In genomic region chr11:75450304-75450908, GRCm38 (mm10) we compare ENCODE assay signal across 13 mouse cellular contexts. TPM values are rescaled to one million over a fixed set of nuclear protein-coding genes. Genes with fewer than 3 reads are reported as not detected.
A peak's percentile ranks its signal among the peaks of the same experiment; 100 is the strongest.
DNase-seq lines count a peak whose midpoint lies in the region; ATAC-seq and TF ChIP-seq lines count a peak whose summit lies in the region.
"Had no signal": no experiment of that assay in that cellular context is flagged by ENCODE, and none has a peak within 500 bp of the region (broad histone marks: within the 10 kb centered on the region; RNA-seq: fewer than 3 reads in every experiment).

No protein-coding gene starts in this region.

- no peaks in the 10 kb centered on the region for H3K27me3 ChIP-seq in intestine, postnatal 0 days (replicated peaks; ENCODE audit: control insufficient read depth, insufficient read depth, low read length)
- no peaks in the 10 kb centered on the region for H3K27me3 ChIP-seq in intestine, embryonic 15.5 days (replicated peaks)
- H3K27me3 ChIP-seq in G1E (ENCODE audit: insufficient read depth, low read length) = no peaks in the 10 kb centered on the region
- H3K27me3 ChIP-seq in liver, embryonic 14.5 days (ENCODE audit: control insufficient read depth, insufficient read depth, low read length) = no peaks in the 10 kb centered on the region
- no peaks in the 10 kb centered on the region for H3K27me3 ChIP-seq in kidney, embryonic 15.5 days
- peaks cover 8% of the 10 kb centered on the region for H3K27me3 ChIP-seq in midbrain, embryonic 10.5 days (ENCODE audit: low read depth, poor library complexity, severe bottlenecking)

- no peak overlapping the region for H3K4me3 ChIP-seq in intestine, postnatal 0 days (ENCODE audit: low read depth, low read length)
- no peak overlapping the region for H3K4me3 ChIP-seq in intestine, embryonic 15.5 days (replicated peaks)
- peak overlapping the region; percentile 68; the same call in 1 of the 2 replicates for H3K4me3 ChIP-seq in G1E (ENCODE audit: low read depth, low read length)
- H3K4me3 ChIP-seq in bone marrow macrophage, adult 2 months (ENCODE audit: insufficient read depth, low read length) = peak overlapping the region; percentile 30
- H3K4me3 ChIP-seq in liver, embryonic 14.5 days (ENCODE audit: insufficient read depth in 1 of 2, low read depth in 2 of 2, low read length in 2 of 2) = peak overlapping the region; percentile 61 to 62
- no peak overlapping the region for H3K4me3 ChIP-seq in kidney, embryonic 15.5 days (replicated peaks)
- H3K4me3 ChIP-seq in midbrain, embryonic 10.5 days = no peak overlapping the region
- H3K4me3 ChIP-seq: forebrain, embryonic 13.5 days; heart, adult 2 months had no signal

- DNase-seq in G1E (ENCODE audit: low spot score) = peak; percentile 59
- peak; percentile 70 to 75 (median 75) for DNase-seq in liver, embryonic 14.5 days (ENCODE audit: low read depth in 3 of 3, low spot score in 3 of 3)
- no peak for DNase-seq in right cerebral cortex, postnatal 25 days
- DNase-seq in midbrain, embryonic 10.5 days (ENCODE audit: low spot score) = no peak
- DNase-seq: kidney, adult 8-10 months had no signal

- no peaks in the 10 kb centered on the region for H3K4me1 ChIP-seq in intestine, postnatal 0 days (replicated peaks; ENCODE audit: control insufficient read depth, insufficient read depth, low read length)
- peaks cover 19% of the 10 kb centered on the region for H3K4me1 ChIP-seq in intestine, embryonic 15.5 days (replicated peaks)
- H3K4me1 ChIP-seq in G1E (ENCODE audit: insufficient read depth, low read depth, low read length) = peaks cover 79% of the 10 kb centered on the region
- peaks cover 35% of the 10 kb centered on the region for H3K4me1 ChIP-seq in bone marrow macrophage, adult 2 months (ENCODE audit: control insufficient read depth, insufficient read depth, low read length)
- H3K4me1 ChIP-seq in liver, embryonic 14.5 days (replicated peaks; ENCODE audit: control insufficient read depth in 2 of 2, insufficient read depth in 2 of 2, low read length in 1 of 2) = peaks cover 39 to 48% of the 10 kb centered on the region in 2 experiments
- H3K4me1 ChIP-seq in kidney, embryonic 15.5 days = peaks cover 34% of the 10 kb centered on the region
- peaks cover 34% of the 10 kb centered on the region for H3K4me1 ChIP-seq in midbrain, embryonic 10.5 days

- H3K4me2 ChIP-seq in intestine, postnatal 0 days (replicated peaks; ENCODE audit: low read depth) = peak overlapping the region; percentile 40
- no peak overlapping the region for H3K4me2 ChIP-seq in intestine, embryonic 15.5 days (replicated peaks)
- H3K4me2 ChIP-seq in liver, embryonic 14.5 days (ENCODE audit: low read depth) = peak overlapping the region; percentile 89
- no peak overlapping the region for H3K4me2 ChIP-seq in kidney, embryonic 15.5 days
- H3K4me2 ChIP-seq: forebrain, embryonic 13.5 days; midbrain, embryonic 11.5 days had no signal

- WGBS in intestine, postnatal 0 days = 72% methylated on average over 8 of the region's 8 CpGs
- 82% methylated on average over 8 of the region's 8 CpGs for WGBS in intestine, embryonic 15.5 days
- WGBS in liver, embryonic 14.5 days (ENCODE audit: insufficient replicate concordance) = 38% methylated on average over 8 of the region's 8 CpGs
- 81% methylated on average over 8 of the region's 8 CpGs for WGBS in kidney, embryonic 15.5 days
- 90% methylated on average over 8 of the region's 8 CpGs for WGBS in midbrain, embryonic 10.5 days

- H3K9me3 ChIP-seq in intestine, postnatal 0 days (ENCODE audit: control insufficient read depth) = no peaks in the 10 kb centered on the region
- H3K9me3 ChIP-seq in intestine, embryonic 15.5 days = no peaks in the 10 kb centered on the region
- no peaks in the 10 kb centered on the region for H3K9me3 ChIP-seq in G1E (replicated peaks)
- no peaks in the 10 kb centered on the region for H3K9me3 ChIP-seq in liver, embryonic 14.5 days (ENCODE audit: control insufficient read depth, low read length)
- no peaks in the 10 kb centered on the region for H3K9me3 ChIP-seq in kidney, embryonic 15.5 days (replicated peaks)
- H3K9me3 ChIP-seq in midbrain, embryonic 10.5 days (replicated peaks) = no peaks in the 10 kb centered on the region
- H3K9me3 ChIP-seq: forebrain, embryonic 13.5 days had no signal

- no peak for TF ChIP-seq CTCF in intestine, postnatal 0 days (IDR thresholded peaks at IDR 0.05; ENCODE audit: low read depth)
- no peak for TF ChIP-seq CTCF in G1E (IDR thresholded peaks at IDR 0.05; ENCODE audit: low read depth, low read length)
- no peak for TF ChIP-seq CTCF in bone marrow macrophage, adult 2 months (IDR thresholded peaks at IDR 0.05; ENCODE audit: low read depth, low read length)
- TF ChIP-seq CTCF in liver, embryonic 14.5 days (IDR thresholded peaks at IDR 0.05; ENCODE audit: low read depth) = no peak

- H3K36me3 ChIP-seq in intestine, postnatal 0 days (ENCODE audit: control insufficient read depth, insufficient read depth) = peaks cover 61% of the 10 kb centered on the region
- H3K36me3 ChIP-seq in intestine, embryonic 15.5 days = 0 out of 2 replicates have a peak, but pooled peaks cover 3% of the 10 kb centered on the region
- peaks cover 79% of the 10 kb centered on the region for H3K36me3 ChIP-seq in G1E (replicated peaks)
- peaks cover 30% of the 10 kb centered on the region for H3K36me3 ChIP-seq in liver, embryonic 14.5 days (replicated peaks; ENCODE audit: control insufficient read depth, insufficient read depth, low read depth)
- peaks cover 44% of the 10 kb centered on the region for H3K36me3 ChIP-seq in kidney, embryonic 15.5 days
- H3K36me3 ChIP-seq in midbrain, embryonic 10.5 days = peaks cover 36% of the 10 kb centered on the region

- no peak overlapping the region for H3K27ac ChIP-seq in intestine, postnatal 0 days (ENCODE audit: low read depth, low read length)
- no peak overlapping the region for H3K27ac ChIP-seq in intestine, embryonic 15.5 days
- no peak overlapping the region for H3K27ac ChIP-seq in bone marrow macrophage, adult 2 months (ENCODE audit: insufficient read depth, low read depth, low read length)
- peak overlapping the region; percentile 96 for H3K27ac ChIP-seq in liver, embryonic 14.5 days
- H3K27ac ChIP-seq in kidney, embryonic 15.5 days = no peak overlapping the region
- no peak overlapping the region for H3K27ac ChIP-seq in midbrain, embryonic 10.5 days (replicated peaks)
- H3K27ac ChIP-seq: forebrain, embryonic 13.5 days; heart, adult 2 months; left cerebral cortex, adult 2 months had no signal

- no peak overlapping the region for H3K9ac ChIP-seq in intestine, postnatal 0 days (ENCODE audit: low read depth, low read length)
- H3K9ac ChIP-seq in intestine, embryonic 15.5 days = no peak overlapping the region; the same call in 1 of the 2 replicates
- peak overlapping the region; percentile 81 for H3K9ac ChIP-seq in liver, embryonic 14.5 days (replicated peaks)
- no peak overlapping the region for H3K9ac ChIP-seq in kidney, embryonic 15.5 days
- H3K9ac ChIP-seq: forebrain, embryonic 13.5 days had no signal

- TF ChIP-seq EP300 in liver, embryonic 14.5 days (IDR thresholded peaks at IDR 0.05; ENCODE audit: low read depth) = peak; percentile 77

- no peak for ATAC-seq in intestine, postnatal 0 days
- no peak for ATAC-seq in intestine, embryonic 15.5 days
- peak; percentile 30 for ATAC-seq in G1E (ENCODE audit: extremely low read depth, insufficient number of reproducible peaks, low FRiP score, poor library complexity, severe bottlenecking)
- ATAC-seq in liver, embryonic 14.5 days (ENCODE audit: insufficient read depth) = peak; percentile 76
- no peak for ATAC-seq in kidney, embryonic 15.5 days (replicated peaks; ENCODE audit: low FRiP score)
- ATAC-seq: forebrain, embryonic 13.5 days had no signal

- no peak for TF ChIP-seq POLR2A in bone marrow macrophage, adult 2 months (IDR thresholded peaks at IDR 0.05; ENCODE audit: borderline replicate concordance, low read depth, low read length)

RNA-seq across cellular contexts. Expression of gene Wdr81, which starts 4.1 kb away (rescaled TPM):
- polyA plus RNA-seq in intestine, postnatal 0 days (2015; fragmentation: Nextera tagmentation; extraction: Ambion mirVana) = 8.8 and 9.9 TPM in 2 replicates
- polyA plus RNA-seq in intestine, embryonic 15.5 days (2015; fragmentation: Nextera tagmentation; extraction: Ambion mirVana) = 6.1 and 7.0 TPM in 2 replicates
- total RNA-seq in G1E (2014; fragmentation: Nextera tagmentation) = 6.3 and 12.3 TPM in 2 replicates
- 15.0 and 17.4 TPM in 2 replicates for total RNA-seq in G1E (2017)
- 18.7 and 20.5 TPM in 2 replicates for polyA plus RNA-seq in G1E (2012)
- polyA plus RNA-seq in bone marrow macrophage, adult 2 months (2012; ENCODE audit: insufficient read depth, insufficient read length, missing spikeins) = 41.1 and 46.6 TPM in 2 replicates
- polyA plus RNA-seq in liver, embryonic 14.5 days (2012; rRNA removed) = 15.3 and 16.4 TPM in 2 replicates
- polyA plus RNA-seq in liver, embryonic 14.5 days (2014; fragmentation: Nextera tagmentation; extraction: Ambion mirVana) = 14.6 and 15.8 TPM in 2 replicates
- 5.0 and 6.2 TPM in 2 replicates for polyA plus RNA-seq in kidney, embryonic 15.5 days (2015; fragmentation: Nextera tagmentation; extraction: Ambion mirVana)
- polyA plus RNA-seq in midbrain, embryonic 10.5 days (2016; fragmentation: Nextera tagmentation; extraction: Ambion mirVana) = 5.7 and 7.5 TPM in 2 replicates

RNA-seq across cellular contexts. Expression of gene Serpinf2, which starts 11.0 kb away (rescaled TPM):
- polyA plus RNA-seq in intestine, postnatal 0 days (2015; fragmentation: Nextera tagmentation; extraction: Ambion mirVana) = 2.7 and 4.0 TPM in 2 replicates
- polyA plus RNA-seq in intestine, embryonic 15.5 days (2015; fragmentation: Nextera tagmentation; extraction: Ambion mirVana) = 20.4 and 26.4 TPM in 2 replicates
- total RNA-seq in G1E (2014; fragmentation: Nextera tagmentation) (not detected in 2 replicates), G1E (2017) (0.33 and 0.41 TPM in 2 replicates)
- polyA plus RNA-seq in G1E (2012) = 0.03 TPM in 1 of 2 replicates, not detected in the other
- polyA plus RNA-seq in bone marrow macrophage, adult 2 months (2012; ENCODE audit: insufficient read depth, insufficient read length, missing spikeins) = not detected in 2 replicates
- 474 and 506 TPM in 2 replicates for polyA plus RNA-seq in liver, embryonic 14.5 days (2012; rRNA removed)
- 304 and 336 TPM in 2 replicates for polyA plus RNA-seq in liver, embryonic 14.5 days (2014; fragmentation: Nextera tagmentation; extraction: Ambion mirVana)
- 35.4 and 47.2 TPM in 2 replicates for polyA plus RNA-seq in kidney, embryonic 15.5 days (2015; fragmentation: Nextera tagmentation; extraction: Ambion mirVana)
- polyA plus RNA-seq in midbrain, embryonic 10.5 days (2016; fragmentation: Nextera tagmentation; extraction: Ambion mirVana) = not detected in 2 replicates
- total RNA-seq: heart, adult 2 months had no signal
- polyA plus RNA-seq: forebrain, embryonic 13.5 days; midbrain, embryonic 11.5 days had no signal

RNA-seq across cellular contexts. Expression of gene Tlcd2, which starts 11.1 kb away (rescaled TPM):
- polyA plus RNA-seq in intestine, postnatal 0 days (2015; fragmentation: Nextera tagmentation; extraction: Ambion mirVana) = 52.7 and 53.9 TPM in 2 replicates
- polyA plus RNA-seq in intestine, embryonic 15.5 days (2015; fragmentation: Nextera tagmentation; extraction: Ambion mirVana) = 17.7 and 20.3 TPM in 2 replicates
- total RNA-seq in G1E (2014; fragmentation: Nextera tagmentation) (1.7 TPM in 1 of 2 replicates, not detected in the other), G1E (2017) (0.58 and 1.8 TPM in 2 replicates)
- not detected in 2 replicates for polyA plus RNA-seq in G1E (2012)
- 3.6 and 4.3 TPM in 2 replicates for polyA plus RNA-seq in bone marrow macrophage, adult 2 months (2012; ENCODE audit: insufficient read depth, insufficient read length, missing spikeins)
- polyA plus RNA-seq in liver, embryonic 14.5 days (2012; rRNA removed) = 7.3 and 8.2 TPM in 2 replicates
- 11.9 and 13.0 TPM in 2 replicates for polyA plus RNA-seq in liver, embryonic 14.5 days (2014; fragmentation: Nextera tagmentation; extraction: Ambion mirVana)
- 22.6 and 24.5 TPM in 2 replicates for polyA plus RNA-seq in kidney, embryonic 15.5 days (2015; fragmentation: Nextera tagmentation; extraction: Ambion mirVana)
- polyA plus RNA-seq in midbrain, embryonic 10.5 days (2016; fragmentation: Nextera tagmentation; extraction: Ambion mirVana) = 10.2 and 10.6 TPM in 2 replicates

RNA-seq across cellular contexts. Expression of gene Serpinf1, which starts 27.9 kb away (rescaled TPM):
- polyA plus RNA-seq in intestine, postnatal 0 days (2015; fragmentation: Nextera tagmentation; extraction: Ambion mirVana) = 20.7 and 21.4 TPM in 2 replicates
- polyA plus RNA-seq in intestine, embryonic 15.5 days (2015; fragmentation: Nextera tagmentation; extraction: Ambion mirVana) = 41.1 and 48.0 TPM in 2 replicates
- total RNA-seq in G1E (2014; fragmentation: Nextera tagmentation) (not detected in 2 replicates), G1E (2017) (0.38 TPM in 1 of 2 replicates, not detected in the other)
- polyA plus RNA-seq in G1E (2012) = not detected in 2 replicates
- polyA plus RNA-seq in bone marrow macrophage, adult 2 months (2012; ENCODE audit: insufficient read depth, insufficient read length, missing spikeins) = 8.6 and 9.9 TPM in 2 replicates
- polyA plus RNA-seq in liver, embryonic 14.5 days (2012; rRNA removed) = 104 and 128 TPM in 2 replicates
- polyA plus RNA-seq in liver, embryonic 14.5 days (2014; fragmentation: Nextera tagmentation; extraction: Ambion mirVana) = 145 and 166 TPM in 2 replicates
- 129 and 140 TPM in 2 replicates for polyA plus RNA-seq in kidney, embryonic 15.5 days (2015; fragmentation: Nextera tagmentation; extraction: Ambion mirVana)
- 69.6 and 70.2 TPM in 2 replicates for polyA plus RNA-seq in midbrain, embryonic 10.5 days (2016; fragmentation: Nextera tagmentation; extraction: Ambion mirVana)

RNA-seq across cellular contexts. Expression of gene Prpf8, which starts 36.2 kb away (rescaled TPM):
- 15.4 and 15.5 TPM in 2 replicates for polyA plus RNA-seq in intestine, postnatal 0 days (2015; fragmentation: Nextera tagmentation; extraction: Ambion mirVana)
- polyA plus RNA-seq in intestine, embryonic 15.5 days (2015; fragmentation: Nextera tagmentation; extraction: Ambion mirVana) = 47.5 and 48.2 TPM in 2 replicates
- total RNA-seq in G1E (2014; fragmentation: Nextera tagmentation) (537 and 539 TPM in 2 replicates), G1E (2017) (147 and 150 TPM in 2 replicates)
- polyA plus RNA-seq in G1E (2012) = 55.3 and 90.1 TPM in 2 replicates
- 51.0 and 65.7 TPM in 2 replicates for polyA plus RNA-seq in bone marrow macrophage, adult 2 months (2012; ENCODE audit: insufficient read depth, insufficient read length, missing spikeins)
- 34.2 and 38.1 TPM in 2 replicates for polyA plus RNA-seq in liver, embryonic 14.5 days (2012; rRNA removed)
- polyA plus RNA-seq in liver, embryonic 14.5 days (2014; fragmentation: Nextera tagmentation; extraction: Ambion mirVana) = 34.2 and 42.2 TPM in 2 replicates
- polyA plus RNA-seq in kidney, embryonic 15.5 days (2015; fragmentation: Nextera tagmentation; extraction: Ambion mirVana) = 54.6 and 61.7 TPM in 2 replicates
- 67.3 and 72.2 TPM in 2 replicates for polyA plus RNA-seq in midbrain, embryonic 10.5 days (2016; fragmentation: Nextera tagmentation; extraction: Ambion mirVana)

Comparison
In these comparisons a context has a peak if more than half of its experiments do, and no peak if none do; other contexts are left out.
1. H3K4me2 ChIP-seq: peak in intestine, postnatal 0 days (single experiment) and liver, embryonic 14.5 days (single experiment); none in intestine, embryonic 15.5 days (single experiment) and kidney, embryonic 15.5 days (single experiment).
2. ATAC-seq: peak in G1E (single experiment) and liver, embryonic 14.5 days (single experiment); none in intestine, postnatal 0 days (single experiment), intestine, embryonic 15.5 days (single experiment) and kidney, embryonic 15.5 days (single experiment).
3. H3K4me3 ChIP-seq: peak in G1E (single experiment), bone marrow macrophage, adult 2 months (single experiment) and liver, embryonic 14.5 days (2 of 2); none in intestine, postnatal 0 days (single experiment), intestine, embryonic 15.5 days (single experiment), kidney, embryonic 15.5 days (single experiment) and midbrain, embryonic 10.5 days (single experiment).
4. DNase-seq: peak in G1E (single experiment) and liver, embryonic 14.5 days (3 of 3); none in right cerebral cortex, postnatal 25 days (single experiment) and midbrain, embryonic 10.5 days (single experiment).